Mouse (Mus musculus): ENCODE results near the gene Ccer2. TPM values are rescaled to one million over a fixed set of nuclear protein-coding genes. Genes with fewer than 3 reads are reported as not detected.

Gene Ccer2
- polyA plus RNA-seq, 1 experiment, result not detected

DNA sequence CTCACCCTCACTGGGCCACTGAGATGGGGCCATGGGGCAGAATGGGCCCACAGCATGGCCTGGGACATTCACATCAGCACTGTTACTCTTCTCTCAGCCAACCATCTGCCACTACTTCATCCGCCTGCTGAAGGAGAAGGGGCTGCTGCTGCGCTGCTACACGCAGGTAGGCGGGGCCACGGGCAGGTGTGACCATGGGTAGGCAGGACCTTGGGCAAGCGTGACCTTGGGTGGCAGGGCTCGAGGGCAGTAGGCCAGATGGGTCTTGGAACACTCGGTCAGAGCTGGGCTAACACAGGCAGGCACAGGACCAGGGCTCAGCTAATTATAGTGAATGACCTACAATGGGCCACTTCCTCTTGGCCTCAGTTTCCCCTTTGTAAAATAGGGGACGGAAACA, 22.9 kb downstream of the Ccer2 start:
- Histone ChIP-seq H3K79me2 (ENCODE audit: control insufficient read depth, insufficient read depth) (no peaks in the 10 kb centered on the region), H3K4me3 (ENCODE audit: insufficient read depth, poor library complexity, severe bottlenecking) (no peak overlapping the region), H3K79me3 (ENCODE audit: low read depth) (no peaks in the 10 kb centered on the region), H3ac (ENCODE audit: control insufficient read depth, insufficient read length, low read depth) (no peak overlapping the region), H3K36me3 (ENCODE audit: control insufficient read depth, insufficient read depth) (no peaks in the 10 kb centered on the region), H3K27me3 (ENCODE audit: control insufficient read depth, insufficient read depth, insufficient read length) (no peaks in the 10 kb centered on the region)
- no peak for TF ChIP-seq MYOD1 (IDR thresholded peaks at IDR 0.05; ENCODE audit: control insufficient read depth, insufficient read length, low read depth)
- TF ChIP-seq MAX (IDR thresholded peaks at IDR 0.05), result no peak
- TF ChIP-seq CTCF (IDR thresholded peaks at IDR 0.05; ENCODE audit: control insufficient read depth, insufficient read depth, insufficient read length), result no peak
- no peak for TF ChIP-seq CEBPB (IDR thresholded peaks at IDR 0.05; ENCODE audit: low read depth)
- TF ChIP-seq FOSL1 (IDR thresholded peaks at IDR 0.05; ENCODE audit: insufficient read depth, low read length, poor library complexity, severe bottlenecking), result no peak
- no peak for TF ChIP-seq MYOG (IDR thresholded peaks at IDR 0.05; ENCODE audit: control insufficient read depth, extremely low read depth, insufficient read length)
- TF ChIP-seq USF1 (IDR thresholded peaks at IDR 0.05; ENCODE audit: low read depth), result no peak

DNA sequence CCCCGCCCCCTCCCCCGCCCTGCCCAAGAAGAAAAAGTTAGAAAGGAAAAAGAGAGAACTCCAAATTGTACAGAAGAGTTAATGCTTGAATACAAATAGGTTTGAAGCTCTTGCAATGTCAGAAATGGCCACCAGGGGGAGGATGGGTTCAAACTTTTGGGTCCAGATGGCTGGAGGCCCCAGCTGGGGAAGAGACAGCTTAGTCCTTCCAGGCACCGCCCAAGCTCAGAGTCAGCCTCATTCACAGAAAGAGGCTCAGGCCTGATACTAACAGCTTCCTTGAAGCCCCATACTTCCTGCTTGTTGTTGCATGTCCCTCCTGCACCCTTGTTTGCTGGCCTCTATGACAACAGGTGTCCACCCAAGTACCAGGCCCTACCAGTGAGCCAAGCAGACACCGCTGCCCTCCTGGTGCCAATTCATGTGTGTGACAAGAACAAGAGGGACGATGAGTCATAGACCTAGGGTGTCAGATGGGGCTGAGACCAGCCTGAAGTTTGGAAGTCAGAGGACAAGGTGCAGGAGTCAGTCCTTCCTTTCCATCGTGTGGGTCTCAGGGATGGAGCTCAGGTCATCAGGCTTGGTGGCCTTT, 24.2 kb downstream of the Ccer2 start:
- TF ChIP-seq MYOD1 (IDR thresholded peaks at IDR 0.05; ENCODE audit: control insufficient read depth, insufficient read length, low read depth) (no peak), CTCF (IDR thresholded peaks at IDR 0.05; ENCODE audit: control insufficient read depth, insufficient read depth, insufficient read length) (peak; percentile 13), CEBPB (IDR thresholded peaks at IDR 0.05; ENCODE audit: low read depth) (no peak), MYOG (IDR thresholded peaks at IDR 0.05; ENCODE audit: control insufficient read depth, extremely low read depth, insufficient read length) (no peak), USF1 (IDR thresholded peaks at IDR 0.05; ENCODE audit: low read depth) (no peak), FOSL1 (IDR thresholded peaks at IDR 0.05; ENCODE audit: insufficient read depth, low read length, poor library complexity, severe bottlenecking) (no peak)

DNA sequence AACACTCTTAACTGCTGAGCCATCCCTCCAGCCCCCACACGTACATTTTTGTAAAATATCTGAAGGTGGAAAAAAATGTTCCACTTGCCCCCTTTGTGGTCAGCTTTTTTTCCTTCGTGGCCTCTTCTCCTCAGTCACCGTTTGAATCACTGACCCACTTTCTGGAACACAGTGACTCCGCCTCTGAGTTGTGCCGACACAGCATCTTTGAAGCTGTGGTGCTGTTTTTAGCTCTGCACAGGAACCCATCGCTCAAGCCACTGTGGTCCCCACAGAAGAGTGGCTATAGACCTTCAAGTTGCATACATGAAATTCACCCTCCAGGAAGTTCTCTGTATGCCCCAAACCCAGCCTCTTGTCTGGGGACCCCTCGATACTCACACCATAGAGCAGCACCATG, 24.9 kb downstream of the Ccer2 start:
- H3K36me3 ChIP-seq (ENCODE audit: control insufficient read depth, insufficient read depth), result no peaks in the 10 kb centered on the region
- no peaks in the 10 kb centered on the region for H3K27me3 ChIP-seq (ENCODE audit: control insufficient read depth, insufficient read depth, insufficient read length)
- no peak overlapping the region for H3K4me3 ChIP-seq (ENCODE audit: insufficient read depth, poor library complexity, severe bottlenecking)
- H3ac ChIP-seq (ENCODE audit: control insufficient read depth, insufficient read length, low read depth), result no peak overlapping the region
- no peak for TF ChIP-seq CTCF (IDR thresholded peaks at IDR 0.05; ENCODE audit: control insufficient read depth, insufficient read depth, insufficient read length)
- no peaks in the 10 kb centered on the region for H3K79me2 ChIP-seq (ENCODE audit: control insufficient read depth, insufficient read depth)
- no peaks in the 10 kb centered on the region for H3K79me3 ChIP-seq (ENCODE audit: low read depth)

More for the DNA sequence above, 24.2 kb downstream of the Ccer2 start:
- Histone ChIP-seq H3K79me2 (ENCODE audit: control insufficient read depth, insufficient read depth) (no peaks in the 10 kb centered on the region), H3K27me3 (ENCODE audit: control insufficient read depth, insufficient read depth, insufficient read length) (no peaks in the 10 kb centered on the region), H3K36me3 (ENCODE audit: control insufficient read depth, insufficient read depth) (no peaks in the 10 kb centered on the region), H3K4me3 (ENCODE audit: insufficient read depth, poor library complexity, severe bottlenecking) (no peak overlapping the region), H3K79me3 (ENCODE audit: low read depth) (no peaks in the 10 kb centered on the region), H3ac (ENCODE audit: control insufficient read depth, insufficient read length, low read depth) (no peak overlapping the region)

DNA sequence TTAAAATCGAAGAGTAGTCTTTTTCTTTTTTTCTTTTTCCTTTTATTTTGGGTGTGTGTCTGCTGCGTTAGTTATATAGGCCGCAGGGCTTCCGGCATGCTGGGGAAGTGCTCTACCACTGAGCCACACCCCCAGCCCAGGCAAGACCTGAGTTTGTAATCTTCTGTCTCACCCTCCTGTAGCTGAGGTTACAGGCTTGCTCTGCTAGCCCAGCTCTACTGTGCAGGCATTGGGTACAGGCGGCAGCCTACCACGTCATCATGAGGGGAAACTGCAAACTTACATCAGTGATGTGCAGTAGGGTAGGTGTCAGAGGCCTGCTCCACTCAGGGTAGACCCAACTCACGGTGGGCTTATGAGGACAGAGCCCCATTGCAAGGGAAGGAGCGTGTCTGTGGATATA, 25.3 kb downstream of the Ccer2 start:
- H3ac ChIP-seq (ENCODE audit: control insufficient read depth, insufficient read length, low read depth), result no peak overlapping the region
- no peaks in the 10 kb centered on the region for H3K79me3 ChIP-seq (ENCODE audit: low read depth)
- H3K4me3 ChIP-seq (ENCODE audit: insufficient read depth, poor library complexity, severe bottlenecking), result no peak overlapping the region
- no peaks in the 10 kb centered on the region for H3K27me3 ChIP-seq (ENCODE audit: control insufficient read depth, insufficient read depth, insufficient read length)
- no peaks in the 10 kb centered on the region for H3K36me3 ChIP-seq (ENCODE audit: control insufficient read depth, insufficient read depth)
- H3K79me2 ChIP-seq (ENCODE audit: control insufficient read depth, insufficient read depth), result no peaks in the 10 kb centered on the region
- TF ChIP-seq CTCF (IDR thresholded peaks at IDR 0.05; ENCODE audit: control insufficient read depth, insufficient read depth, insufficient read length) (no peak), USF1 (IDR thresholded peaks at IDR 0.05; ENCODE audit: low read depth) (no peak), MYOD1 (IDR thresholded peaks at IDR 0.05; ENCODE audit: control insufficient read depth, insufficient read length, low read depth) (no peak), MYOG (IDR thresholded peaks at IDR 0.05; ENCODE audit: control insufficient read depth, extremely low read depth, insufficient read length) (no peak), MAX (IDR thresholded peaks at IDR 0.05) (no peak), CEBPB (IDR thresholded peaks at IDR 0.05; ENCODE audit: low read depth) (no peak), FOSL1 (IDR thresholded peaks at IDR 0.05; ENCODE audit: insufficient read depth, low read length, poor library complexity, severe bottlenecking) (no peak)

DNA sequence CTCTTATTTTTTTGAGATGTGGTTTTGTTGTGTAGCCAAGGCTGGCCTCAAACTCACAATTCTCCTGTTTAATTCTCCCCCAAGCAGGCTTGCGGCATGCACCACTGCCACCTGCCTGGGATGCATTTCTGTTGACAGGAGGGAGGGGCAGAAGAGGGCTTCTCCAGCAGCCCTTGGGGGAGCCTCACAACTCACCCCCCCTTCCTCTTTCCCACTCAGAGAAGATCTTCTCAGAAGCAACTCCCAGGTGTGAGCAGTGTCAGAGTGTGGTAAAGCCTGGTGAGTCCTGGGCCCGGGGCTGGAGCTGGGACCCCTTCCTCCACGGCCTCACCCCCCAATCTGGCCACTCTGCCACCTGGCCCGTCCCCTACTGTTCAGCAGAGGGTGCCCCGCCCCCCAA, 29.2 kb downstream of the Ccer2 start:
- no peaks in the 10 kb centered on the region for H3K79me3 ChIP-seq (ENCODE audit: low read depth)
- H3K36me3 ChIP-seq (ENCODE audit: control insufficient read depth, insufficient read depth), result no peaks in the 10 kb centered on the region
- no peaks in the 10 kb centered on the region for H3K27me3 ChIP-seq (ENCODE audit: control insufficient read depth, insufficient read depth, insufficient read length)
- TF ChIP-seq FOSL1 (IDR thresholded peaks at IDR 0.05; ENCODE audit: insufficient read depth, low read length, poor library complexity, severe bottlenecking) (no peak), MYOG (IDR thresholded peaks at IDR 0.05; ENCODE audit: control insufficient read depth, extremely low read depth, insufficient read length) (no peak), MYOD1 (IDR thresholded peaks at IDR 0.05; ENCODE audit: control insufficient read depth, insufficient read length, low read depth) (no peak), USF1 (IDR thresholded peaks at IDR 0.05; ENCODE audit: low read depth) (no peak), CEBPB (IDR thresholded peaks at IDR 0.05; ENCODE audit: low read depth) (no peak), CTCF (IDR thresholded peaks at IDR 0.05; ENCODE audit: control insufficient read depth, insufficient read depth, insufficient read length) (no peak), MAX (IDR thresholded peaks at IDR 0.05) (no peak)
- no peak overlapping the region for H3ac ChIP-seq (ENCODE audit: control insufficient read depth, insufficient read length, low read depth)
- no peak overlapping the region for H3K4me3 ChIP-seq (ENCODE audit: insufficient read depth, poor library complexity, severe bottlenecking)
- H3K79me2 ChIP-seq (ENCODE audit: control insufficient read depth, insufficient read depth), result no peaks in the 10 kb centered on the region

DNA sequence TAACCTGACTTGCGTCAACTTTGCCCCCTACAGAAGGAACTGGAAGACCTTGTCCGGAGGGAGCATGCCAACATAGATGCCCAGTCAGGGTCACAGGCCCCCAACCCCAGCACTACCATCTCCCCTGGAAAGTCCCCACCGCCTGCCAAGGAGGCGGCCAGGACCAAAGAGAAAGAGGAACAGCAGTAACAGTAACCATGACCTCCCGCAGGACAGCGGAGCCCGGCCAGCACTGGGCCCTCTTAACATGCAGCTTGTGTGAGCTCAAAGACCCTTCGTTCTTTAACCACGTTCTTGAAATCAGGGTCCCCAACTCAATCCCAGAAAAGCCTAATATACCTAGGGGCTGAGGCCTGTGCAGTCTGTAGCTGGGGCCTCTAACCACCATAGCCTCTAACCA, 31.9 kb downstream of the Ccer2 start:
- Histone ChIP-seq H3K79me3 (ENCODE audit: low read depth) (no peaks in the 10 kb centered on the region), H3K79me2 (ENCODE audit: control insufficient read depth, insufficient read depth) (no peaks in the 10 kb centered on the region), H3K36me3 (ENCODE audit: control insufficient read depth, insufficient read depth) (no peaks in the 10 kb centered on the region), H3K4me3 (ENCODE audit: insufficient read depth, poor library complexity, severe bottlenecking) (no peak overlapping the region), H3ac (ENCODE audit: control insufficient read depth, insufficient read length, low read depth) (no peak overlapping the region), H3K27me3 (ENCODE audit: control insufficient read depth, insufficient read depth, insufficient read length) (no peaks in the 10 kb centered on the region)
- TF ChIP-seq USF1 (IDR thresholded peaks at IDR 0.05; ENCODE audit: low read depth) (no peak), MAX (IDR thresholded peaks at IDR 0.05) (no peak), MYOG (IDR thresholded peaks at IDR 0.05; ENCODE audit: control insufficient read depth, extremely low read depth, insufficient read length) (no peak), CTCF (IDR thresholded peaks at IDR 0.05; ENCODE audit: control insufficient read depth, insufficient read depth, insufficient read length) (no peak), CEBPB (IDR thresholded peaks at IDR 0.05; ENCODE audit: low read depth) (no peak), FOSL1 (IDR thresholded peaks at IDR 0.05; ENCODE audit: insufficient read depth, low read length, poor library complexity, severe bottlenecking) (no peak), MYOD1 (IDR thresholded peaks at IDR 0.05; ENCODE audit: control insufficient read depth, insufficient read length, low read depth) (no peak)
